Mouse (Mus musculus) gastrocnemius, adult 8-10 months (tissue): ENCODE data around the gene Dtnb. TPM values are rescaled to one million over a fixed set of nuclear protein-coding genes. Genes with fewer than 3 reads are reported as not detected.
A peak's percentile ranks its signal among the peaks of the same experiment; 100 is the strongest.

Experiments
- DNase-seq, 2 experiments: peaks; one replicate each; pipeline ENCODE4 v3.0.0; 2022; ENCODE audit warnings: low spot score in 2 of 2
- microRNA-seq: library from miRNA; unstranded; fragments of <30 nt; microRNA quantifications from one replicate; pipeline ENCODE4 v1.2.0, GENCODE M21; 2022
- total RNA-seq, 4 experiments: library from RNA; stranded (reverse); gene quantifications; 2 replicates each; pipeline ENCODE4 v1.2.4; 2022

Dtnb gene
- total RNA-seq, 4 experiments from 2014 or later, result 1.4 to 9.8 (median 5.4) TPM

DNA sequence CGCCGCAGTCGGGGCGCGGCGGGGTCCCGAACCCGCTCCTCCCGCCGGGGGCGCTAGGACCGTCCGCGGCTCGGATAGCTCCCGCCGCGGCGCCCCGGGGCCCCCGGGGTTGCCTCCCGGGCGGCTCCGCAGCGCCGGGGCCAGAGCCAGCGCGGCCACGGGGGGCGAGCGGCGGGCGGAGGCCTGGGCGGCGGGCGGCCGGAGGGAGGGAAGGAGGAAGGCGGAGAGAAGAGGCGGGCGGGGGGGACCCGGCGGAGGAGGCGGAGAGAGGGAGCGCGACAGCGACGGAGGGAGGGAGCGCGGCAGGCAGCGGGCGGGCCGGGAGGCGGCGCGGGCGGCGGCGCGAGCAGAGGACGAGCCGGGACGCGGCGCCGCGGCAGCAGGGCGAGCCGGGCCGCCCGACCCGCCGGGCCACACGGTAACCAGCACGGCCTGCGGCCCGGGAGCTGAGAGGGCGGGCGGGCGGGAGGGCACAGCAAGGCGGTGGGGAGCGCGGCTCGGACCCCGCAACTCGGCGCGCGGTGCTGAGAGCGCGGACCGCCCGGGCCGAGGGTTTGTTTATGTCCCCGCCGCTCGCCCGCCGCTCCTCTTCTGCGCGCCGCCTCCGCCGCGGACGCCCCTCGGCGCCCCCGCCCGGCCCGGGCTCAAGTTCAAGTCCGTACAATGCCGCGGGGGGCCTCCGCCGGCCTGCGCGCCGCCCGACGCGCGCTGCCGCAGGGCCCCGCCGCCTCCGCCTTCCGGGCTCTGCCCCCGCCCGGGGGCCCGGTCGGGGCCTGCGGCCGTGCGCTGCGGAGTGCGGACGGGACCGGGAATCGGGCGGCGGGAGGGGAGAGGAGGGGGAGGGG is 234.7 kb downstream of the Dtnb start:
- DNase-seq, result peak; percentile 40 to 58

DNA sequence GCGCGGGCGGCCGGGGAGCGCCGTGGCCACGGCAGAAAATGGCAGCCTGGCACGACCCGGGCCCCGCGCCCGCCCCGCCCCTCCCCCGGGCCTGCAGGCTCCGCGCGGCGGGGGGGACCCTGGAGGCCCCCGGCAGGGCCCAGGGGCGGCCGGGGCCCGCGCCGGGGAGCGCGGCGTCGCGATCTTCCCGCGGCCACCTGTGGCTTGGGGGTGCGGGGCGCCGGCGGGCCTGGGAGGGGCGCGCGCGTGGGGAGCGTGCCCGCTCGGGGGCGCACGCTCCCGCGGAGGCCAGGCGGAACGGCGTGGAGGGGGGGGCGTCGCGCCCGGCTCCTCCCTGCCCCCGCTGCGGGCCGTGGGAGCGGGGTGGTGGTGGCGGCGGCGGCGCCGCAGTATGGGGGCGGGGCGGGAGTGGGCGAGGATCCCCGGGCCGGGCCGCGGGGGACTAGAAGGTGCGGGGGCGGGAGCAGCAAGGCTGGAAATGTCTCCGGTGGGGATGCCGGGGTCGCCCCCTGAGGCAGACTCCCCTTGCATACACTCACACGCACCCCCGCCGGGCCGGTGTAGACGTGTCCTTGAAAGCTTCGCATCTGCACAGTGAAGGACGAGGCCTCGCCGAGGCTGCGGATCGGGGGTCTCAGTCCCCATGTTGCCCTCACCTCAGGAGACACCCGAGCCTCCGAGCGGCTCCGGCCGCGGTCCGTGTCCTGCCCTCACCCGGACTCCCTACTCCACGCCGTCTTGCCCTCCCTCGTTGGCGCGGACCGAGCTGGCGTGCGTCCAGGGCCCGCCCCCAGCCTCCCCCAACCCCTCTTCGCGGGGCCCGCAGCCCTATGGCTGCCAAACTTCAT is 235.6 kb downstream of the Dtnb start:
- DNase-seq, result peak; percentile 34 to 52

- DNase-seq, result peak; percentile 71 to 84
Observed at GRCm38 (mm10) chr12:3808396-3808981, 236.3 kb downstream of the Dtnb start.

DNA sequence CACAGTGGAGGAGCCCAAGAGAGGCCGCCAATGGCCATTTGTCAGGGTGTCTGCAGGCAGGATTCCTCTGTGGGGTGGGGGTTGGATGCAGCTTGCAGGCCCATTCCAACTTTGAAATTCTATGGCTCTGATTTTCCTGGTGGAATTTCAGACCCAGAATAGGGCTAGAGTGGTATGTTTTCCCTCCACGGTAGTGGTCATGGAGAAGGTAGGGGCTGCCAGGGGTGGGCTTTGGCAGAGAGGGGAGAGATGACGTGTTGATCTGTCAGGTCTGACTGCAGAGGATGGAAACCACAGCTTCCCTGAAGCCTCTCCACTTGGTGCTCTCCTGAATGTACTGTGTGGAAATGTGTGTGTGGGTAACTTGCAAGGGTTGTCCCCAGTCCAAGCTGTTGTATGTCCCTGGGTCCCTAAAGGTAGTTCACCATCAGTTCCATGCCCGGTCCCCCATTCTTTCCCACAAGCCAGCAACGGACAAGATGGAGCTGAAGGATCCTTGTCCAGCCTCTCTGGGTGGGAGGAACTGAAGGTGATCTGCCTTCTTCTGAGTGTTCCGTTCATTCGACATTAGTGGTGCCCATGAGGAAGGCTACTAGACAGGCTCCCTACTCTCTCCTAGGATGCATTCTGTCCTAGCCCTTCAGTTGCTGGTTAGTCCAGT is 237.5 kb downstream of the Dtnb start:
- no peak for DNase-seq

- DNase-seq, result no peak
Observed at GRCm38 (mm10) chr12:3810455-3810854, 238.3 kb downstream of the Dtnb start.

DNA sequence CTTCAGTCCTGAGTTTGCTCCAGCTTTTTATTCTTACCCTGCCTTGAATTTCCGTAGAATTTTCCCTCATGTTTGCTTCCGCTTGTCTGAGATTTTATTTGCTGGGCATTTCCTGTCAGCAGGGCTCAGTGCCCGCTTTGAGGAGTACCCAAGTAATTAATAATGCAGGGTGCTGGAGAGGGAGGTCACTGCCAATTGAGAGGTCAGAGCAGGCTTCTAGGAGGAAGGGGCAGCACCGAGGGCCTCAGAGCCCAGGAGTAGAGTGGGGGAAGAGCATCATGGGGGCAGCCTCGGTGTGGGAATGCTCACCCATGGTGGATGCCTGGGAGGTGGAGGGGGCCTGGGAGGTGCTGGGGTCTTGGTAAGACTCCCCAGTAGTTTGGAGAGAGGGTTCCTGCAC is 239.4 kb downstream of the Dtnb start:
- DNase-seq, result no peak

DNA sequence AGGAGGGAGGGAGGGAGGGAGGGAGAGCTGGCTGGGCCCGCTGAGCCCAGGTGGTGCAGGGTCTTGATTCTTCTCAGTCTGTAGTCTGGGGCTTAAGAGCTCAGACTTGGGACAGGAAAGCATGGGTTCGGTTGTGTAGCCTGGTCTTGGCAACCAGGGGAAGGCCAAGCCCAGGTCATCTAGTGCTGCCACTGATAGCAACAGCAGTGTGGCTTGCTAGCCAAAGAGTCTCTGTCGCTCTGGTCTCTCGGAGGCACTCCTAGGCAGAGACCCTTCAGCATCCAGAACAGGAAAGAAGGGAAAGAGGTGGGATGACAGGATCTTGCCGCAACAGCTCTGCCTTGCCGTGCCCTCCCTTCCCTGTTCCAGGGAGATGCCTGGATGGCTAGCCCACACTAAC is 240.1 kb downstream of the Dtnb start:
- no peak for DNase-seq

GRCm38 (mm10) chr12:3813138-3813537 is 241.0 kb downstream of the Dtnb start:
- peak in 1 of 2 experiments; percentile 52 for DNase-seq

GRCm38 (mm10) chr12:3815386-3815785 is 243.2 kb downstream of the Dtnb start:
- no peak for DNase-seq

DNA sequence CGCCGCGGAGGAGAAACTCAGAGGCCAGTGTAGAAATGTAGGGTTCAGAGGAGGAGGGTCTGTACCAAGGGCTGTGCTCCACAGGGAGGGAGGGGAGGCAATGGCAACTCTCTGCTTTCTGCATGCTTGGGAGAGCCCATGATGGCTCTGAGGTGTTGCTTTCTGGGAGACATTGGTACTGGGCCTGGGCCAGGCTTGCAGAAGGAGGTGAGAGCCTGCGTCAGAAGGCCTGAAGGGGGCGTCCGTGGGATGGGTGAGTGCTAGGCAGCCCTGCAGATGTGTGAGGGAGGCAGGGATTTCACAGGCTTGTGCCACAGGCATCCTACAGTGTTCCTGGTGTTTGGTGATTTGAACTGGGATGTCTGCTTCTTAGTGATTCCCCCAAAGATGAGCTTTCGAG is 244.9 kb downstream of the Dtnb start:
- DNase-seq, result no peak

DNA sequence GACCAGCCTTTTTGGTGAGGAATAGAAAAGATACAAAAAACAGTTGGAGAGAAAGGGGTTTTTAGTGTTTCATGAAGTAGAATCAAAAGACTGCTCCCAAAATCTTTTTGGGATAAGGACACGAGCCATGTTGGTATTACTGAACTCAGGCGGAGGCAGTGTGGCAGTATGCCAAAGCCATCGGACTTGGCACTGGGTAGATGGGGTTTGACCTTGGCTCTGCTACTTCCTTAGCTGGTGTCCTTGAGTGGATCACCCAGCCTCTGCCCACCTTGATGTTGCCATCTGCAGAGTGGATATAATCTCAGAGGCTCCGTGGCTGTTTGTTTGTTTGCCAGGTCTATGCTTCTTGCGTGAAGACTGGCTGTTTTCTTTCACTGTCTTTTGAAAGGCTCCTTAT is 245.4 kb downstream of the Dtnb start:
- no peak for DNase-seq

GRCm38 (mm10) chr12:3819899-3820298 is 247.7 kb downstream of the Dtnb start:
- no peak for DNase-seq

DNA sequence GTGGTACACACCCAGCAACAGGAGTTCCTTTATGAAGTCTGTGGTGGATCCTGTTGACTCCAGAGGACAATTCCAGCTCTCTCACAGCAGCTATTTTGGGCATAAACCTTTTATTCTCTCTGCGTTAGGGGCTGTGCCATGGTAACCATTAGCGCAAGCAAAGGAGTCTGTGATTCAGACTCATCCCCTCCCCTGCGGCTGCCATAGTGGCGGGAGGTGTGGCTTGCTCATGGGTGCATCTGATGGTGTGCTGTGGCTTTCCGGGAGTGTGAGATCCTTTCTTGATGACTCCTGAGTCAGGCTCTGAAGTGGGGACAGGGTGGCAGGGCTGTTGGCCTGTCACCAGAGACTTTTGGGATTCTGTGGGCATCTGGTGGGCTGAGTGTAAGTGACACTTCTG is 251.2 kb downstream of the Dtnb start:
- DNase-seq, result no peak

DNA sequence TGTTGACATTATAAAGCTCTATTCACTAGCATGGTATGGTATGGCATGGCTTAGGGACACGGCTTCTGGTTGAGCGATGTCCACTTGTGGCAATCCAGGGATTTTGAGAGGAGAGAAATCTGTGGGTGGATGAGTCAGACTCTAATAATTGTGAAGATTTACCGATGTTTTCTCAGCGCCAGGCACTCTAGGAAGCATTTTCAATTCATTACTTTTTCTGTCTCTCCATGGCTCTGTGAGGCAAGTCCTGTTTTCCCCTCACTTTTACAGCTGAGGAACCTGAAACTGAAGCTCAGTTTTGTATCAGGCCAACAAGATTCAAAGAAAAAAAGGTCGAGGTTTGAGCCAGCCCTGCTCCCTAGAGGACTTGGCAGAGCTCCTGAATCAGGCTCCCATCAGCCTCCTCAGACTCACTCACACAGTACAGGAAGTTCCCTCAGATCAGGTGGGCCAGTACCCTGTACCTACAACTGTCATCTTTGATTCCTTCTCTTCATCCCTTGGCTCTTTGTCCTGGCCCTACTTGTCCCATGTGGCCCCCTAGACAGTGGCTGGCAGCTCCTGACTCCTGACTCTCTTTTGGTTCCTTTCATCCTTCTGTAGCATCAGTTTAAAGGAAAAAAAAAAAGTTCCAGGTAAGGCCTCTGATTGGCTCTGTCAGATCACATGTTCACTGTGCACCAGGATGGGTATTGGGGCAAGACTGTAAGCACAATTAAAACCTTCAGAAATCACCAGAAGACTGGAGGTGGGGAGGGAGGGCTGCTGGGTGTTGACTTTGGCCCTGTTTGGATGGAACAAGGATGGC is 252.9 kb downstream of the Dtnb start:
- no peak for DNase-seq

GRCm38 (mm10) chr12:3825714-3826080 is 253.5 kb downstream of the Dtnb start:
- DNase-seq, result no peak

GRCm38 (mm10) chr12:3827771-3828170 is 255.6 kb downstream of the Dtnb start:
- DNase-seq, result no peak

Small RNA genes within 50 kb of the gene (microRNA-seq; reads per million reads assigned to microRNA genes)
- gene Gm26050, result not detected

Other genes starting within 250 kb of the Dtnb start
- gene Kif3c, start 207.2 kb upstream of the Dtnb start, total RNA-seq, result 10 to 100 TPM; 27.2 to 48.0 (median 33.1) TPM
- gene Asxl2, start 145.5 kb upstream of the Dtnb start, total RNA-seq, result 10 to 100 TPM; 15.8 to 19.9 (median 18.4) TPM
- gene Dnmt3a, start 233.6 kb downstream of the Dtnb start, total RNA-seq, result 10 to 100 TPM; 43.3 to 60.4 (median 52.8) TPM